Mouse (Mus musculus) E14TG2a.4 (cell line): Measurements from ENCODE around the gene Midn.

Source experiments
- H3K27me3 ChIP-seq: 2 replicates; pipeline ENCODE4 v1.6.1; 2014; ENCODE audit warnings: low read length, control low read depth; ENCODE audit not compliant: insufficient read depth
- H3K36me3 ChIP-seq: 2 replicates; pipeline ENCODE4 v1.6.1; 2014; ENCODE audit warnings: low read length, control low read depth; ENCODE audit not compliant: insufficient read depth
- H3K4me1 ChIP-seq: replicated peaks from 2 replicates; pipeline ENCODE4 v1.6.1; 2014; ENCODE audit warnings: low read depth, low read length, control low read depth
- H3K4me3 ChIP-seq: replicated peaks from 2 replicates; pipeline ENCODE4 v1.5.1; 2014; ENCODE audit warnings: mild to moderate bottlenecking, low read length
- H3K9me3 ChIP-seq: 2 replicates; pipeline ENCODE4 v1.6.1; 2014; ENCODE audit warnings: low read length, control low read depth
- CTCF ChIP-seq: conservative IDR thresholded peaks from 2 replicates; pipeline ENCODE4 v1.5.1; 2014; ENCODE audit warnings: low read length
- NANOG ChIP-seq: IDR thresholded peaks from 2 replicates; pipeline ENCODE4 v1.6.1; 2014; ENCODE audit warnings: borderline replicate concordance, low read length, mixed read lengths
- POU5F1 ChIP-seq: IDR thresholded peaks from 2 replicates; pipeline ENCODE4 v1.6.1; 2014; ENCODE audit warnings: low read length, borderline replicate concordance

Gene Midn

DNA sequence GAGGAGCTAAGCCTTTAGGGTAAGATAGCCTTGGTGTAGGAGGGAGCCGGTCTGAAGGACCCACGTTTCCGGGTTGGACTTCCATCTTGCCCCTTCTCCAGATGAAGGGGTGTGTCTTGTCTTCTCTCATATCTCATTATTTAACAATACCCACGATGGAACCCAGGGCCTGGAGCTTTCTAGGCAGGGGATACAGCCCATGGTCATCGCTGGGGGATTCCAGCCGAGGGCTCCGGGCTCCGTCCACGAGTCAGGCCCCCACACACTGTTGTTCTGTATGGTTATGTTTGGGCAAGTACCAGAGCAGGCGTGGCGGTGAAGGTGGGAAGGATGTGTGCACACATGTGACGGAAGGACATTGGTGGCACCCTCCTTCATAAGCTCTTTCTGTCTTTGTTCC lies 3.9 kb upstream of the Midn start:
- no peaks in the 10 kb centered on the region for H3K9me3 ChIP-seq
- 0 out of 2 replicates have a peak overlapping the region, but pooled peaks have one; percentile 90 for H3K4me3 ChIP-seq
- peaks cover 77% of the 10 kb centered on the region for H3K4me1 ChIP-seq
- TF ChIP-seq NANOG (no peak), POU5F1 (no peak), CTCF (no peak)
- peaks cover 50% of the 10 kb centered on the region for H3K36me3 ChIP-seq
- H3K27me3 ChIP-seq = no peaks in the 10 kb centered on the region

DNA sequence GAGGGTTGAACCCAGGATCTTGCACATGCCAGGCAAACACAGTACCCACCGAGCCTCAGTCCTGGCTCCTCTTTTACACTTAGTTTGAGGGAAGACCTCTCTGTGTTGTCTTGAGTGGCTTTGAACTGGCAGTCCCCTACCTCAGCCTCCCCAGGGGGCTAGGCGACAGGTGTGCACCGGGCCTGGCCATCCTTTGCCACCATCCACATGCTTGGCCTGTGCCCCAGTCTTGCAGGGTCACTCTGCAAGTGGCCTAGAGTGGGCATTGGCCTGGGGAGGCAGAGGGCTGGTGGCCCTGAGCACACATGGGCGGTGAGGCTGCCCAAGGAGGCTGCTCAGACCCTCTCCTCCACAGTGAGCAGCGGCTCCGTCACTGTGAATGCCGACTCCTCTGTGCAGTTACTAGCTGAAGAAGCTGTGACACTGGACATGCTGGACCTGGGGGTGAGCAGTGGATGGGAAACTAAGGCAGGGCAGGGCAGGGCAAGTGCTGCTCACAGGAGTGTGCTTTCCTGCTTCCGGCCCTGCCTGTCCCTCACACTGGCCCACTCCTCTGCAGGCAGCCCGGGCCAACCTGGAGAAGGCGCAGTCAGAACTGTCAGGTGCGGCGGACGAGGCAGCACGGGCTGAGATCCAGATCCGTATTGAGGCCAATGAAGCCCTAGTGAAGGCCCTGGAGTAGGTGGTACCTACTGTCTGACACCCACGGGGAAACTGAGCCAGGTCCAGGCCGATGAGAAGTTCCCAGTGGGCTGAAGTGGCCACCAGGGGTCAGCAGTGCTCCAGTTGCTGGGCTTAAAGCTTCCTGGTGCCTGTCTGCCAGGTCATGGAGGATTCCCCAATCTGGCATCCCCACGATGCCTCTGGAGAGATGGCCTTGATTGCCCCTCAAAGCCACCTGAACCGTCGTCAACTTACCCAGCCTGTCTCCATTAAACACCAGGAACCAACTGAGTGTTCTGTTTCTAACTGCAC lies 2.9 kb upstream of the Midn start:
- Histone ChIP-seq H3K4me1 (peaks cover 68% of the 10 kb centered on the region), H3K9me3 (no peaks in the 10 kb centered on the region), H3K27me3 (no peaks in the 10 kb centered on the region), H3K4me3 (peak overlapping the region; percentile 90), H3K36me3 (peaks cover 50% of the 10 kb centered on the region)
- TF ChIP-seq CTCF = peak; percentile 50
- TF ChIP-seq POU5F1 = no peak
- TF ChIP-seq NANOG = no peak

DNA sequence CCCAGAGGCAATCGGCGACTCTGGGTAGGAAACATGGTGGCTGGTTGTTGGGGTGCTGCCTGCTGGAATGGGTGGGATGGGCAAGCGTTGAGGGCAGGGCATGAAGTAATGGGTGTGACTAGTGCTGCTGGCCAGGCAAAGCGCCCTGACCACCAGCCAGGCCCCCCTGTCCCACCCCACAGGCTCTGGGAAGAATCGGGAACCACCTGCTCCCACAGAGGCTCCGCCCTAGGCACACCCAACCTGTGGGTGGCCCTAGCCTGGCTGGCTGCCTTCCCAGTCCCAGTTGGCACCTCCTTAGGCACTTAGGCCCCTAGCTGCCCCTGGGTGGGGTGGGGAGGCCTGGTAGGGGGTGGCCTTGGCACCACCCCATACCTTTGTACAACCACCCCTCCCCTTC lies 2.2 kb upstream of the Midn start:
- peak overlapping the region; percentile 90 for H3K4me3 ChIP-seq
- H3K4me1 ChIP-seq = peaks cover 61% of the 10 kb centered on the region
- no peaks in the 10 kb centered on the region for H3K27me3 ChIP-seq
- H3K36me3 ChIP-seq = peaks cover 50% of the 10 kb centered on the region
- no peaks in the 10 kb centered on the region for H3K9me3 ChIP-seq
- TF ChIP-seq NANOG (no peak), POU5F1 (no peak), CTCF (no peak)

DNA sequence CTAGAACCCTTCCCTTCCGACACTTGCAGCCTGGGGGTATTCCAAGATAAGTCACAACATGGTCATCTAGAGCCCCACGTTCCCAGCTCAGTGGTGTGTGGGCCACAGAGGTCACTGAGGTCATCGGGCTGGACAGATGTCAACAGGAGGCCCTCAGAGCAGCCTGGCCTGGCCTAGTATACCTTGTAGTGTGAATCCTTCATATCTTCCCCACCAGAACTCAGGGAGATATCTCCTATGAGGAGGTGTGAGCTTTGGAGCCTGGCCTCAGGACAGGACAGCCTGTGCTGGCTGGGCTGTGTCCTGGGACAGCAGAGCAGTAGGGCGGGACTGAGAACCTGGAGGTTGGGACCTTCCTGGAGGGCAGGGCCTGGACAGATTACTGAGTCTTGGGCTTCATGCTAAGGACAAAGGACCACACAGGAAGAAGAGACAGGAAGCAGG lies 1.5 kb upstream of the Midn start:
- H3K27me3 ChIP-seq = no peaks in the 10 kb centered on the region
- H3K36me3 ChIP-seq = peaks cover 57% of the 10 kb centered on the region
- peaks cover 65% of the 10 kb centered on the region for H3K4me1 ChIP-seq
- peak overlapping the region; percentile 90 for H3K4me3 ChIP-seq
- H3K9me3 ChIP-seq = no peaks in the 10 kb centered on the region
- TF ChIP-seq NANOG = no peak
- TF ChIP-seq POU5F1 = no peak
- no peak for TF ChIP-seq CTCF

DNA sequence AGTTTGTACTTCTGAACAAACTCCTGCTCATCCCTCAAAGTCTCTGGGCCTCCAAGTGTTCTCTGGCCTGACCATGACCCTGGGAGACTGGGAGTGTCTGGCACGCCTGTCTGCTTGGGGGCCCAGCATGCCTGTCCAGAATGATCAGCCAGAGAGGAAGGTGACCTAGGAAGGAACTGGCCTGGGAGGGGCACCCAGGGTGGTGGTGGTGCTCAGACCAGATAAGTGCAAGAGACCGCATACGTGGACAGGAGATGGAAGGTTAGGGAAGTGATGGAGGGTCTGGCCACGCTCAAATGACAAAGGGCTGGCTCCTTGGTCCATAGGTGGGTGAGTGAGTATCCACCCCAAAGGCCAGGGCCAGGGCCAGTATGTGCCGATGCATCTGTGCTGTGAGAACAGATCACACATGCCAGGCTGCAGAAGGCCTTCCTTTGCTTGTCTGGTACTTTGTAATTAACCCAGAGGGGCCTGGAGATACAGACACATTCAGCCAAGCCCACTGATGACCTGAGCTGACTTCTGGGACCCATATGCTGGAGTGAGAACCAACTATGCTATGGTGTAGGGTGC lies 840 bp upstream of the Midn start:
- peak overlapping the region; percentile 90 for H3K4me3 ChIP-seq
- H3K9me3 ChIP-seq = no peaks in the 10 kb centered on the region
- peaks cover 68% of the 10 kb centered on the region for H3K4me1 ChIP-seq
- no peak for TF ChIP-seq POU5F1
- no peak for TF ChIP-seq NANOG
- no peaks in the 10 kb centered on the region for H3K27me3 ChIP-seq
- H3K36me3 ChIP-seq = peaks cover 64% of the 10 kb centered on the region

DNA sequence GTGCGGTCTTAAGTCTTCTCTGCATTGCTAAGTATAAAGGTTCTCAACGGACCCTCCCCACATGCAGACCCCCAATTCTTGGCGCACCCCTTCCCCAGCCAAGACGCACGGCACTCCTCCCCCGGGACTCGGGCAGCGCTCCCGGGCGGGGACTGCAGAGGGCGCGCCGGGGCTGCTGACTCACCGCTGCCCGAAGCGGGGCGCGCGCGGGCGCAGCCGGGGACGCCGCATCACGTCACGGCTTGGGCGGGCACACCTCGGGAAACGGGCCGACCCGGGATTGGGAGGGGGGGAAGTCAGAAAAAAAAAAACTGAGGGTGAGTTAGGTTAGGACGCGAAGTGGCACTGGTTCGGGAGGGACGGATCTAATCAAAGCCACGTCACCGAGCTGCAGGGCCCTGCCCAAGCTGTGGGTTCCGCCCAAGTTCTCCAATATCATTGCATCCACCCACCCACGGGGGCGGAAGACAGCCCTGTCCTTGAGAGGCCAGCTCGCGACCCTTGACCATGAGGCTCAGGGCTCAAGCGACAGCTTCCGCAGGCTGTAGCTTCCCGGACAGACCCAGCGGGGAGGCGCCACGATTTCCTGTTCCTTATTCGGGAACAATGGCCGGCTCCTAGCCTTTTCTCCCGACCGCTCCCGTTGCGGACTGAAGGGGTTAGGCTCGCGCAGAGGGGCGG lies 678 bp downstream of the Midn start:
- Histone ChIP-seq H3K27me3 (no peaks in the 10 kb centered on the region), H3K36me3 (peaks cover 68% of the 10 kb centered on the region), H3K4me1 (peaks cover 71% of the 10 kb centered on the region), H3K4me3 (peak overlapping the region; percentile 90), H3K9me3 (no peaks in the 10 kb centered on the region)
- TF ChIP-seq CTCF = no peak
- TF ChIP-seq NANOG = no peak
- TF ChIP-seq POU5F1 = no peak

DNA sequence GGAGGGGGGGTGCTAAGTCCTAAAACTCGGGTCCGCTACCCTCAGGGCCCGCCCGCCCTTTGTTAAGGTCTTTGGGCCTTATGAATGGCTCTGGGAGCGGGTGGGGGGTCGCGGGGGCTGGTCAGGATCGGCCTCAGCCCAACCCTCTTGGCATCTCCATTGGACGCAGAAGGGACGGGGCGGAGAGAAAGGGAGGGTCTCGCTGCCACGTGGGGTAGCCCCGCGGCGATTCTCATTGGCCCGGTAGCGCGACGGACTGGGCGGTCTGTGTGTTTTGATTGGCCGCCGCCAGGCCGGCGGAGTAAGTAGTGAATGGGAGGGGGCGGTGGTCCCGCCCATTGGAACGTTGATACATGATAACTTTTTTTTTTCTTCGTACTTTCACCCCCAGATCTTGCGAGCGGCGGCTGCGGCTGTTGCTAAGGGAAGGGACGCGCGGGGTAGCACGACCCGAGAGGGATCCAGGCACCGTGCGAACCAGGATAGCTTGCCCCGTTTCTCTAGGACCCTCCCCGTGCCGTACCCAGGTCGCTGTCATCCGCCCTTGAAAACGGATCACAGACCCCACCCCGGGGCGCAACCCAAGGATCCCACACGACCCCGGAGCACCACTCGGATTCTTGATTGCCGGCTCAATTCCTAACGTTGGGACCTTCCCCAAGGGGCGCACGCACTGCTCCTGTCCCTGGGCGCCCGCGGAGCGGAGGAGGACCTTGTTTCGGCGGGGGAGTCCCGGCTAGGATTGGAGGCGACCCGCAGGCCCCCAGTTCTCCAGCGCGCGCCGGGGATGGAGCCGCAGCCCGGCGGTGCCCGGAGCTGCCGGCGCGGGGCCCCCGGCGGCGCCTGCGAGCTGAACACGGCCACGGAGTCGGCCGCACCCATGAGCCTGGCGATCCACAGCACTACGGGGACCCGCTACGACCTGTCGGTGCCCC lies 1.5 kb downstream of the Midn start:
- peaks cover 68% of the 10 kb centered on the region for H3K36me3 ChIP-seq
- H3K27me3 ChIP-seq = no peaks in the 10 kb centered on the region
- H3K4me3 ChIP-seq = peak overlapping the region; percentile 90
- peaks cover 71% of the 10 kb centered on the region for H3K4me1 ChIP-seq
- no peak for TF ChIP-seq CTCF
- TF ChIP-seq NANOG = no peak
- TF ChIP-seq POU5F1 = no peak
- H3K9me3 ChIP-seq = no peaks in the 10 kb centered on the region
